Mouse (Mus musculus) testis, adult 2 months (tissue): ENCODE measurements at regions not wholly inside any gene's neighbourhood (a gene's known extent, or its start where the extent isn't known, plus 50 kb on each side); places are given as distances from the start of the nearest gene placed in this dataset.

ENCODE experiments used
- CTCF ChIP-seq: fragments of 200-500 bp; IDR thresholded peaks from 2 replicates; pipeline ENCODE4 v1.5.1; 2012; ENCODE audit warnings: low read depth, mild to moderate bottlenecking, inconsistent platforms, low read length, moderate library complexity; ENCODE audit not compliant: control insufficient read depth, insufficient read depth, insufficient replicate concordance
- POLR2A ChIP-seq: fragments of 200-500 bp; IDR thresholded peaks from 2 replicates; pipeline ENCODE4 v1.6.1; 2012; ENCODE audit warnings: low read depth, mild to moderate bottlenecking, inconsistent platforms, low read length, moderate library complexity; ENCODE audit not compliant: control insufficient read depth

DNA sequence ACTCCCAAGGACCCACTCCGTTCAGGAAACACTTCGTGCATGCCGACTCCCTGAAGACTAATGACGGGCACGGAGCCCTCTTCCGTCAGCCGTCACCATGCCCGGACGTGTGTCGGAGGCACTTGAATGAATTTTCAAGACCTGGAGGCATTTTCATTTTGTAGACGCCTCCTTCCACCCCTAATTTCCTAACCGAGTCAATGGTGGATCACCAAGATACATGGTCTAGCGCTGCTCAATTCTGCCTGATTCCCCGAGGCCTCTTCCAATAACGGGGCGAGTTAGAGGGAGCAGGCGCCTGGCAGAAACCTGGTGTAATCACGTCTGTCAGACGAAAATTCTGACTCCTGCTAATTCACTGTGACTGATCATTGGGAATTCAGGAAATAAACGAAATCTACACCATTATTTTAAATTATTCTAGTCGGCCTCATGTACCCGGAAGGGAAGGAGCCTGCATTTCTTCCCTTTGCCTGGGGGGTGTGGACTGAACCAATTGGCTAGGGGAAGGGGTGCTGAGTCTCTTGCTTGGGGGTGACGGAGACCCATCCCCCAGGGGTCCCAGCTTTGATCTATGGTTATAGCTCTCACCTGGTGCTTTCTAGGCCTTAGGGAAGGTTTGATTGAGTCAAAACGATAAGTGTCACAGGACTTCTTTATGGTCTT, 349.4 kb upstream of the Kazn start:
- TF ChIP-seq CTCF (no peak), POLR2A (no peak)
